Comparison of ENCODE assay signal across 10 mouse cellular contexts in the genomic region with DNA sequence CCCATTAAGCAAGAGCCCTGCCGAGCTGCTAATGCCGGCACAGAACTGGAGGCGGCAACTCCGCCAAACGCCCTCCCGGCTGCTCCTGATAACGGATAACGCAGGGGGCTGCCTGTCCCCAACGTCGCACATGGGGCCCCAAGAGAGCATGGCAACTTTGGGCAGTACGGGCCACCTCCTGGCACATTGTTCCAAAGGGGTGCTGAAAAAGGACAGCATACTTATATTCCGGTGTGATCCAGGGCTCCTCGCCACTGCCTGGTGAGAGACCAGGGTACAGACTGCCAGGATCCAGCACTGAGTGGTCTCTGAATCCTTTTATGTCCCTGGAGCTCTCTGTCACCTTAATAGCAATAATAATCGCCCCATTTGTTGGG. TPM values are rescaled to one million over a fixed set of nuclear protein-coding genes. Genes with fewer than 3 reads are reported as not detected.
A peak's percentile ranks its signal among the peaks of the same experiment; 100 is the strongest.
DNase-seq lines count a peak whose midpoint lies in the region; ATAC-seq lines count a peak whose summit lies in the region.
"Had no signal": no experiment of that assay in that cellular context is flagged by ENCODE, and none has a peak within 500 bp of the region (broad histone marks: within the 10 kb centered on the region; RNA-seq: fewer than 3 reads in every experiment).

No protein-coding gene starts in this region.

- intact Hi-C loops in gastrocnemius, postnatal 14 days (cut with DNase I; ENCODE audit: low total_unique reads), result no loop called here

- peak overlapping the region; percentile 54 for H3K4me2 ChIP-seq in heart, embryonic 11.5 days
- peak overlapping the region; percentile 80 for H3K4me2 ChIP-seq in hindbrain, embryonic 12.5 days (replicated peaks)

- no peak for ATAC-seq in heart, embryonic 11.5 days (replicated peaks; ENCODE audit: insufficient number of reproducible peaks, low FRiP score, low TSS enrichment)
- ATAC-seq in hindbrain, embryonic 12.5 days (ENCODE audit: low FRiP score), result 0 out of 2 replicates have a peak, but pooled peaks have one; percentile 3

- H3K27ac ChIP-seq in heart, embryonic 11.5 days (ENCODE audit: low read depth, low read length), result no peak overlapping the region
- peak overlapping the region; percentile 70 for H3K27ac ChIP-seq in hindbrain, embryonic 12.5 days
- H3K27ac ChIP-seq in midbrain, embryonic 10.5 days (replicated peaks), result peak overlapping the region; percentile 9; the same call in 1 of the 2 replicates

- H3K36me3 ChIP-seq in heart, embryonic 11.5 days (ENCODE audit: control insufficient read depth, insufficient read depth, low read length), result no peaks in the 10 kb centered on the region
- no peaks in the 10 kb centered on the region for H3K36me3 ChIP-seq in hindbrain, embryonic 12.5 days
- no peaks in the 10 kb centered on the region for H3K36me3 ChIP-seq in midbrain, embryonic 10.5 days

- H3K4me3 ChIP-seq in heart, embryonic 11.5 days (ENCODE audit: low read depth, low read length), result 0 out of 2 replicates have a peak overlapping the region, but pooled peaks have one; percentile 8
- H3K4me3 ChIP-seq in hindbrain, embryonic 12.5 days, result peak overlapping the region; percentile 4; the same call in 1 of the 2 replicates
- peak overlapping the region; percentile 39 for H3K4me3 ChIP-seq in midbrain, embryonic 10.5 days

- WGBS in heart, embryonic 11.5 days (ENCODE audit: insufficient replicate concordance), result 7% methylated on average over 14 of the region's 14 CpGs
- 6% methylated on average over 14 of the region's 14 CpGs for WGBS in hindbrain, embryonic 12.5 days
- 9% methylated on average over 14 of the region's 14 CpGs for WGBS in midbrain, embryonic 10.5 days

- H3K27me3 ChIP-seq in heart, embryonic 11.5 days (ENCODE audit: control insufficient read depth, insufficient read depth, low read length), result peaks cover 69% of the 10 kb centered on the region
- peaks cover 85% of the 10 kb centered on the region for H3K27me3 ChIP-seq in hindbrain, embryonic 12.5 days
- peaks cover 100% of the 10 kb centered on the region for H3K27me3 ChIP-seq in midbrain, embryonic 10.5 days (ENCODE audit: low read depth, poor library complexity, severe bottlenecking)

- H3K4me1 ChIP-seq in heart, embryonic 11.5 days (ENCODE audit: control insufficient read depth, insufficient read depth, low read length), result peaks cover 16% of the 10 kb centered on the region
- H3K4me1 ChIP-seq in hindbrain, embryonic 12.5 days, result peaks cover 71% of the 10 kb centered on the region
- peaks cover 87% of the 10 kb centered on the region for H3K4me1 ChIP-seq in midbrain, embryonic 10.5 days

- no peaks in the 10 kb centered on the region for H3K9me3 ChIP-seq in heart, embryonic 11.5 days (replicated peaks; ENCODE audit: control insufficient read depth, low read length)
- H3K9me3 ChIP-seq in hindbrain, embryonic 12.5 days (replicated peaks), result no peaks in the 10 kb centered on the region
- H3K9me3 ChIP-seq in midbrain, embryonic 10.5 days (replicated peaks), result no peaks in the 10 kb centered on the region

- no peak overlapping the region for H3K9ac ChIP-seq in heart, embryonic 11.5 days (ENCODE audit: low read depth, low read length)
- H3K9ac ChIP-seq in hindbrain, embryonic 12.5 days, result peak overlapping the region; percentile 46; the same call in 1 of the 2 replicates

- DNase-seq in heart, adult 9 months (ENCODE audit: low spot score in 2 of 2), result no peak
- peak; percentile 32 for DNase-seq in c-Kit-positive CD71-positive TER-119-negative erythroid progenitor cells, embryonic 14.5 days (ENCODE audit: low read depth)
- no peak for DNase-seq in midbrain, embryonic 10.5 days (ENCODE audit: low spot score)
- DNase-seq in thymus, postnatal 4 days, result no peak
- DNase-seq in embryo, embryonic 11 days, result no peak
- no peak for DNase-seq in gastrocnemius, postnatal 14 days
- DNase-seq: lung, adult 18-20 months had no signal

RNA-seq across cellular contexts. Expression of a gene that starts 5.0 kb away (rescaled TPM):
- polyA plus RNA-seq in heart, embryonic 11.5 days (2014; fragmentation: Nextera tagmentation; extraction: Ambion mirVana), result 0.11 TPM in 2 replicates
- polyA plus RNA-seq in hindbrain, embryonic 12.5 days (2016; fragmentation: Nextera tagmentation; extraction: Ambion mirVana), result 28.9 and 31.9 TPM in 2 replicates
- 12.8 and 13.4 TPM in 2 replicates for polyA plus RNA-seq in midbrain, embryonic 10.5 days (2016; fragmentation: Nextera tagmentation; extraction: Ambion mirVana)
- 1 to 10 TPM in 1 of 2 experiments, under 1 TPM in 1; 0.66 to 1.1 TPM for total RNA-seq in gastrocnemius, postnatal 14 days (2021)
- total RNA-seq: neutrophil, adult 5-6 weeks had no signal

Comparison
In these comparisons a context has a peak if more than half of its experiments do, and no peak if none do; other contexts are left out.
1. RNA of a gene that starts 5.0 kb away (polyA plus RNA-seq): 28.9 to 31.9 TPM in hindbrain, embryonic 12.5 days and 12.8 to 13.4 TPM in midbrain, embryonic 10.5 days; 0.11 TPM in heart, embryonic 11.5 days; every median in the first group is over 10 times any median in the second.
2. Peak in every context shown above with its lines, with median percentiles within 50 percentile points of each other: H3K4me3 ChIP-seq.